Mouse (Mus musculus) thymus, postnatal 25 days (tissue): Measurements from ENCODE around the gene Extl2.

Experiments
- DNase-seq: peaks from one replicate; pipeline ENCODE4 v3.0.0; 2022

The Extl2 gene

GRCm38 (mm10) chr3:116006978-116007940 is at the start of gene Extl2, which contains the start of gene Slc30a7:
Gene Extl2, plus strand, starts transcription at chr3:116007462.
Gene Slc30a7, minus strand, starts transcription at chr3:116007406.
- DNase-seq: peak; percentile 79

GRCm38 (mm10) chr3:115961311-115962027 is 45.8 kb upstream of the Extl2 start:
- DNase-seq: no peak

- no peak for DNase-seq
Measured at GRCm38 (mm10) chr3:115962028-115962415, 45.2 kb upstream of the Extl2 start.

- no peak for DNase-seq
Measured at GRCm38 (mm10) chr3:115963597-115963996, 43.7 kb upstream of the Extl2 start.

- DNase-seq: no peak
Measured at GRCm38 (mm10) chr3:115964071-115964470, 43.2 kb upstream of the Extl2 start.

- DNase-seq: no peak
Measured at GRCm38 (mm10) chr3:115968745-115969530, 38.3 kb upstream of the Extl2 start.

- no peak for DNase-seq
Measured at GRCm38 (mm10) chr3:115971045-115971785, 36.0 kb upstream of the Extl2 start.

GRCm38 (mm10) chr3:115971891-115972646 is 35.2 kb upstream of the Extl2 start:
- DNase-seq: peak; percentile 18

GRCm38 (mm10) chr3:115974228-115974627 is 33.0 kb upstream of the Extl2 start:
- peak; percentile 32 for DNase-seq

GRCm38 (mm10) chr3:115974995-115975394 is 32.3 kb upstream of the Extl2 start:
- no peak for DNase-seq

GRCm38 (mm10) chr3:115979000-115979399 is 28.3 kb upstream of the Extl2 start:
- no peak for DNase-seq

GRCm38 (mm10) chr3:115983217-115983616 is 24.0 kb upstream of the Extl2 start:
- no peak for DNase-seq

GRCm38 (mm10) chr3:115984653-115985052 is 22.6 kb upstream of the Extl2 start:
- DNase-seq: no peak

GRCm38 (mm10) chr3:115985183-115985892 is 21.9 kb upstream of the Extl2 start:
- no peak for DNase-seq

GRCm38 (mm10) chr3:115992103-115992502 is 15.2 kb upstream of the Extl2 start:
- no peak for DNase-seq

GRCm38 (mm10) chr3:115992588-115992987 is 14.7 kb upstream of the Extl2 start:
- no peak for DNase-seq

- no peak for DNase-seq
Measured at GRCm38 (mm10) chr3:115993025-115993424, 14.2 kb upstream of the Extl2 start.

- no peak for DNase-seq
Measured at GRCm38 (mm10) chr3:115996929-115997328, 10.3 kb upstream of the Extl2 start.

GRCm38 (mm10) chr3:116006284-116006977 is 831 bp upstream of the Extl2 start:
- peak; percentile 56 for DNase-seq

- DNase-seq: peak; percentile 64
Measured at GRCm38 (mm10) chr3:116007941-116008440, 729 bp downstream of the Extl2 start.
